Mouse (Mus musculus): ENCODE results near the gene Rftn2.

Rftn2 gene

DNA sequence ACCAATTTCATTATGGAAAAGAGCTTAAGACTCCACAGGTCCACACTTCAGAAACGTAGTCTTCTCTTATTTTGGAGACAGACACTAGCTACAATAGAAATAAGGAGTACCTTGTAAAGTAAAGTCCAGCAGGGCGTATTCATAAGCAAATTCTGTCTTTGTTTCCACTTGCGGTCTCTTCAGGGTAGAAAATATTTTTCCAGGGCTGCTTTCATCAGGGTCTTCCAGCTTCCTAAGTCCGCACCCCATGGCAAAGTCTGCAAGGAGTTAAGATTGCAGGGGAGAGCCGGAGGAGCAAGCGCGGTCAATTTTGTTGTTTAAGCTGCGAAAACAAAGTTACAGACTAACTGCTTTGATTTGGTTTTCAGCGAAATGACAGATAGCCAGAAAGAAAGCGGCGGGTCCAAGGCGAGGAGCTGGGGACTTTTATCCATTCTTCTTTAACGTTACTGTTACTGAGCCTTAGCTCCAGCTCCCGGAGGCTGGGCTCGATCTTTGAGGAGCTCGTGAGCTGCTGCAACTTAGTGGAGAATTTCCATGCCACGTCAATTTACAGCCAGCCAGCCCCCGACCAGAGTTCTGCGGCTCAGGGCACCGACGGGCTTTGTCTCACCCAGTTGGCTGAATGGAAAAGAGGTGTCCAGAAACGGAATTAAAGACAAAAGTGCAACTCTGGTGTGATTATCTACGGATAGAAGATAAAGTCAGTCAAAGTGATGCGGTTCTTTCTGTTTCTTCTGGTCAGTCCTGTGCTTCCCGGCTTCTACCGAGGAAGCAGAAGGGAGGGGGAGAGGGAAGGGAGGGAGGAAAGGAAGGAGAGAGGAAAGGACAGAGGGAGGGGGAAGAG, at the start of gene Rftn2:
Gene Rftn2 (minus strand): TSS at position 772 of the 847 bp plus-strand sequence.
- no peak for DNase-seq (ENCODE audit: low read depth, low spot score)

DNA sequence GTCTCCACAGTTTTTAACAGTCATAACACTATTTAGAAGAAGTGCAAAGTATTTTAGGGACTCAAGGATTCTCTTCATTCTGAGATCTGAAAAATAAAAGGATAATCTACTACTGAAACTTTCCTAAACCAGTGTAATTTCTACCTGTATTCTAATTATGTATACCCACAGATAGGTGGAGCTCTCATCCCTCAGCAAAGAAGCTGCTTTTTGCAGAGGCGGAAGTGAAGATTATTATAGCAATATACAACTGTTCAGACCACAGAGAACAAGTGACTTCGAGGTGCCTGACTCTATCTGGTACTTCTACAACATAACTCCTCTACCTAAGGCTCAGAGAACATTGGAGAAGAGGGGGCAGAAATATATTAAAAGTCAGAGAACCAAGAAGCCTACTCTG, 38.9 kb upstream of the Rftn2 start:
- no peak for DNase-seq (ENCODE audit: low read depth, low spot score)

DNA sequence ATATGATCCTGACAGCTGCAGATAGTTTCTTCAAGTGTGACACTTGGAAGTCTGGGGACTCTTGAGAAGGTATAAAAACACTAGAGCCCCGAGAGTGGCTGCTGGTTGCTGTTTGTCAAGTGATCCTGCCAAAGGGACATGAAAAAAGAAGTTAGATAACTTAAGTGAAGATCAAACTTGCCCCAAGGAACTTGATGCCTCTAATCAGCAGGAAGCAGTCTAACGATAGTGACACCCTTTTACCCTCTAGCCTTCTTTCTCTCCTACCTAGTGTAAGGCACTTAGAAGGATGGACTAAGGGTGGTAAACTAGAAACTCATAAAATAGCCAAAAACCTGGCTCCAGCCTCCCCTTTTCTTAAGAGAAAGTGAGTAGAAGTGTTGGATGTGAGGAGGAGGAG, 37.8 kb upstream of the Rftn2 start:
- no peak for DNase-seq (ENCODE audit: low read depth, low spot score)

DNA sequence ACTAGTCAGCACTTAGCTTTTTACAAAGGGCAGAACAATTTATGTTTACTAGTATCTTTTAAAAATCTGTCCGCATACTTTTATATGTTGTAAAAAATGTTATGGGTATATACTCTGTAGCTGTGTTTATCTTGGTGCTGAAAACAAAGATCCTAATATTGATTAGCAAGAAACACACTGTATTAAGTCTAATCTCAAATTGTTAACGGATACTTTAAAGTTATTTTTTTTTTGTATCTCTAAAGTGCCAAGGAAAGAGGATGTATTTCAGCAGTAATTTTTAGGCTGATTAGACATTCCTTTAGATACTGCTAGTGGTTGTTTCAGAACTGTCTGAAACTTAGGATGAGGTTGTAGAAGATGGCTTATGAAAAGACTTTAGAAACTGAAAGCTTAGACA, 19.8 kb upstream of the Rftn2 start:
- no peak for DNase-seq (ENCODE audit: low read depth, low spot score)

DNA sequence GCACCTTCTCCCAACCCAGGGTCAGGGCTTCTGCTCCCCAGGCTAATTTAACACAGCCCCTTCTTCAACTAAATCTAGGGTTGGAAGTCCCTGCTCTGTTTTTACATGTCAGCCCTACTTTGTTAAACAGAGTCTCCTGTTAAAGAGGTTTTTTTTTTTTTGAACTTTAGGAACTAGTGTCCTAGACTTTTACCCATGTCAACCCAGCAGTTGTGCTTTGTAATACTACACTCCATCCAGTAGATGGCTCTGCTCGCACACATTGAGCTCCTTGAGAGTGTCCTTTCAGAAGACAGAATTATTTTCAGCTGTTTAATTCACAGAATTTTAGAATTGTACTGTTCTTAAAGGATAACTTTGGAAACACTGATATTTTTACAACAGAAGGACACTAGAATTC, 12.7 kb upstream of the Rftn2 start:
- DNase-seq (ENCODE audit: low read depth, low spot score) = peak; percentile 61

DNA sequence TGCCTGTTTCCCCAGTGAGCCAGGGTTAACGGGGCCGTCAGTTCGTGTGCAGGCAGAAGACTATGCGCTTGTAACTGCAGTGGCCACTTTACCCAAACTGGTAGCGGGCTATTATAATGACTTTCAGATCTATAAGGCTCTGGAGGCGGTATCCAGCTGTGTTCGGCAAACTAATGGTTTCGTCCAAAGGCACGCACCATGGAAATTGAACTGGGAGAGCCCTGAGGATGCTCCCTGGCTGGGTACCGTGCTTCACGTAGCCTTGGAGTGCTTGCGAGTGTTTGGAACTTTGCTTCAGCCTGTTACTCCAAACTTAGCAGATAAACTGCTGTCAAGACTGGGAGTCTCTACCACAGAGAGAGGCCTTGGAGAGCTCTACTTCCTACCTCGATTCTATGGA, 11.9 kb upstream of the Rftn2 start:
- no peak for DNase-seq (ENCODE audit: low read depth, low spot score)

DNA sequence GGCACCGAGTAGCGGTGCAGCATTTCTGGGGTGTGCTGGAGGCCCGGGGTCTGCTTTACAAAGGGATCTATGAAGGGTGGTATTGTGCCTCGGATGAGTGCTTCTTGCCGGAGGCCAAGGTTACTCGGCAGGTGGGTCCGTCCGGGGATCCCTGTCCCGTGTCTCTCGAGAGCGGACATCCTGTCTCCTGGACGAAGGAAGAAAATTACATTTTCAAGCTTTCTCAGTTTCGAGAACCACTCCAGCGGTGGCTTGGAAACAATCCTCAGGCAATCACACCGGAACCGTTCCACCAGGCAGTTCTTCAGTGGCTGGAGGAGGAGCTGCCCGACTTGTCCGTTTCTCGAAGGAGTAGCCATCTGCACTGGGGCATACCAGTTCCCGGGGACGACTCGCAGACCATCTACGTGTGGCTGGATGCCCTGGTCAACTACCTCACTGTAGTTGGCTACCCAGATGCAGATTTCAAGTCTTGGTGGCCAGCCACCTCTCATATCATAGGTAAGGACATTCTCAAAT, 11.1 kb upstream of the Rftn2 start:
- no peak for DNase-seq (ENCODE audit: low read depth, low spot score)

DNA sequence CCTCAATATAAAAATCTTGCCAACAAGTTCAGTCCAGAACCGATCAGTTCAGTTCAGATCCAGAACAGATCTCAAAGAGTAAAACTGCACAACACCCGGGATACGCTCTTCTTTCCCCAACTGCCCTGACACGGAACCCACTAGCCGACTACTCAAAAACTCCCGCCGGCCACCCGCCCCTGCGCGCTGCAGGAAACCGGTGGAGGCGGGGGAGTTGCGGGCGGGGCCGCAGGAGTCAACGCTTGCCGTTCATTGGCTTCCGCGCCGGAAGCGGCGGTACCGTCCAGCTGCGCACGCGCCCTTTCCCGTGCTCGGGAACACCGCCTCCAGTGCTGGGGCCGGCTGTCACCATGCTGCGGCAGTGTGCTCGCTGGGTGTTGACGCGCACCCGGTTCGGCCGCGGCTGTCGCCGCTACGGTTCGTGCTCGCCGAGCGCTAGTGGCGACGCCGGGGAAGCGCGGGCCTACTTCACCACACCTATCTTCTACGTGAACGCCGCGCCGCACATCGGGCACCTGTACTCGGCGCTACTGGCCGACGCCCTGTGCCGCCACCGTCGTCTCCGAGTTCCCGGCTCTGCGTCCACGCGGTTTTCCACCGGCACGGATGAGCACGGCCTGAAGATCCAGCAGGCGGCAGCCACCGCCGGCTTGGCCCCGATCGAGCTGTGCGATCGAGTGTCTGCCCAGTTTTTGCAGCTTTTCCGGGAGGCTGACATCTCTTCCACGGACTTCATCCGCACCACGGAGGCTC, 10.5 kb upstream of the Rftn2 start, which contains the start of gene Mars2:
Gene Mars2 (plus strand): TSS at position 288 of the 753 bp plus-strand sequence.
- DNase-seq (ENCODE audit: low read depth, low spot score) = peak; percentile 90

DNA sequence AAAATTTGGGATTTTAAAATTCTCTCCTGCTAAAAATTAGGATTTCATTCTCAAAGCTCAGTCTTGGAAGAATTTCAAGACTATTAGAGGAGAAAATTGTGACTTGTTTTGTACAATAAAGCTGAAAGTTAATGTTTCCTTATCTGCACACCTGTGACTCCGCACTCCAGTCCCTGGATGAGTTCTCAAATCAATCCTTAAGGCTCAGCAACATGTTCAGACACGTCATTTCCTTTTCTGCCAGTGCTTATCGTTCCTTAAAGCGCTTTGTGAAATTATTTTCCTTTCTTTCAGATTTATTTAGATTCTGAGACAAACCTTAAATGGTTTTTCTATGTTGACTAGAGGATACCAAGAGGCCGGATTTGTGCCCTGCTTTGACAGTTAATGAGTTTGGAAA, 9.9 kb upstream of the Rftn2 start:
- no peak for DNase-seq (ENCODE audit: low read depth, low spot score)

DNA sequence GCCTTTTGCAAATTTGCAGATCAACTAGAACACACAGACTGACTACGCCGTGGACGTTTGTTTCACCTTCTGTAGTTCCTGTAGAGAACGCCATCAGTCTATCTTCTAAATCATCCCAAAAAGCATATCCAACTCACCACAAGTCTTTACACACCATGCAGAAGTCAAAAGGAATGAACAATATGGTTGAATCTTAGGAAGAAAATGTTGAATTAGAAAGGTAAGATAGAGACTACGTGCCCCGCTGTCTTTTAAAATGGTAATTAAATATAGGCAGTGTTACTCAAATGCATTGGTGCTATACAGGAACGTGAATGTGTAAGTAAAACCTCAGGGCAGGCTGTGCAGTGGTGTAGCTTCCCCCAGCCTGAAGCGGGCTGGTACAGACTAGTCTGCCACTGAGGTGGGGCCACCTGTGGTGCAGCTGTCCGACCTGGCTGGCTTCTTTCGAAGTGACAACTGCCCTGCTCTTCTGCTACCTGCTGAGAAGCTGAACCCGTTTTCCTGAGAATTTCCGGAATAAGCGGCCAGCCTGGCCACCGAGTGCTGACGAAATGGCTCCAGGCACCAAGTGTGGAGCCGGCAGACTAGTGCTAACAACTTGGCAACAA, 8.4 kb upstream of the Rftn2 start:
- DNase-seq (ENCODE audit: low read depth, low spot score) = no peak

DNA sequence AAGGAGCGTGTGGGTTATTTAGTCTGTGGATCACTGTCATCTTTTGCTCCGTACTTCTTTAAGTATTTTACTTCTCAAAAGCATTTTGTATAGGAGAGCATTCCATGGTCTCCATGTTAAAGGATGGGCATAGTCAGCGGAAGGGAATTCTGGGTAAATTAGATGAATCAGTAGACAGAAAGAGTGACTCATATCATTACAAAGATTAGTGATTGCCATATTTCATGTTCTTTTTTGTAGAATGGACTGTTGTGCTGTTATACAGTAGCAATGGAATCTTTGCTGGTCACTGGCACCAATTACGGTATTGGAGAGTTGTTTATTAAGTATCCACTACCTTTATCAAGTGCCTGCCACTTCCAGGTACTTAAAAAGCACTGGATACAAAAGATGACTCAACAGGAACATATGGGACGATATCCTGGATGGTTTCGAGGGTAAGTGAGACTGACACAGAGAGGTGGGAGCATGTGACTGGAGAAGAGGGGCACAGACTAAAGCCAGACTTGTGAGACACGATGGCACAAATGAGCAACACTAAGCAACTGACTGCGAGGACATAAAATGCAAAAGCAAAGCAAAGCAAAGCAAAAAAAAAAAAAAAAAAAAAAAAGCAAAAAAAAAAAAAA, 1.8 kb upstream of the Rftn2 start:
- DNase-seq (ENCODE audit: low read depth, low spot score) = no peak

DNA sequence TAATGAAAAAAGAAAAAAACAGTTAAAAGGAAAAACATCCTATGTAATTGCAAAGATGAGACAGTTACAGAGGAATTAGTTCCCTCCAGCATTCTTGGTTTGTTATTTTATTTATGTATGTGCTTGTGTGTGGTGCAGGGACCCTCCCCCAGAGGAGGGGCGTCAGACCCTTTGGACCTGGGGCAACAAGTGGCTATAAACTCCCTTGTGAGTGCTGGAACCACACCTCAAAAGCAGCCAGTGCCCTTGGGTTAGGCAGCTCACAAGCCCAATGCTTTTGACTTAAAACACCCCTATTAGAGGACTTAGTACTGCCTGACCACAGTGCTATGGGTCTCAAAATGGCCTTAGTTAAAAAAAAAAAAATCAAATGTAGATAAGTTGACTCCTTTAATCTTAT, 794 bp upstream of the Rftn2 start:
- DNase-seq (ENCODE audit: low read depth, low spot score) = no peak

DNA sequence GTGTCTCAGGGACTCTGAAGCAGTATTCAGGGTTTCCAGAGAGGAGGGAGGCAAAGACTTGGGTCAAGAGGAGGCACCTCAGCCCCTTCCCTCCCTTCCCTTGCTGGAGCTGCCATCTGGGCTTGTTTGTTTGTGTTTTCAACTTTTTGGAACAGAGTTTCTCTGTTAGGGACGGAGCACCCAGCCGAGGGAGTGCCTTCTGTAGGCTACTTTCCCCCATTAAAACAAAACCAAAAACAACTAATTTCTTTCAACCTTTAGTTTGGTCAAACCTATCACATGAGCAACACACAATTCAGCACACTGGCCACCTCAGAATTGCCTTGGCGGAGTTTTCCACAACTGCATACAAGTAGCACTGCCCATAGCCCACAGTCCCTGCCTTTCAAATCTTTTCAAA, 1.2 kb downstream of the Rftn2 start:
- no peak for DNase-seq (ENCODE audit: low read depth, low spot score)

DNA sequence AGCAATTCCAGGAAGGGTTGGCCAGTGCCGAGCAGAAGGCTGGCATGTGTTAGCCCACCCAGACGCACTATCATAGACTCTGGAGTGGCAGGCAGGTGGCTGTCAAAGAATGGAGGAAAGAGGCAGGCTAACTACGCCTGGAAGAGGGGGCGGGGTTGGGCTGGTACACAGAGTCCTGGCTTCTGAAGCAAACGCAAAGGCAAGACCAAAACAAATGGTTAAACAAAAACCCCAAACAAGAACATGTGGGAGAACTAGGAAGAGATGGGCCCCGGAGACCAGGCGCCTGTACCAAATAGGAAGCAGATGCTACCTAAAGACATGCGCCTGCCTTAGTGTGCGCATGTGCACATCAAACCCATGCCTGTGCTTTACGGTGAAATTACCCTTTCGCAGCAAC, 2.5 kb downstream of the Rftn2 start:
- DNase-seq (ENCODE audit: low read depth, low spot score) = no peak

DNA sequence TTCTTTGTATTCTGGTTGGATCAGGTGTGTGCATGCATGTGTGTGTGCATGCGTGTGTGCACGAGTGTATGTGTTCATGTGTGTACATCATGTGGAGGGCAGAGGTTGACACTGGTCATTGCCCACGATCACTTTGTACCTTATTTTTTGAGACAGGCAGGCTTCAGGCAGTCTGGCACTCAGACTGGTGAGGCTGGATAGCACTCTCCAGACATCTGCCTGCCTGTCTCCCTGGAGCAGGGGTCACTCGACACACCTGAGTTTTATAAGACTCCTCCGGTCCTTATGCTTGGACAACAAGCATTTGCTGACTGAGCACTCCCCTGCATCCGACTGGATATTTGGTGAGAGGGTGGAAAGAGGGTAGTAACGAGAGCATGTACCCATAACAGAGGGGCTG, 3.6 kb downstream of the Rftn2 start:
- DNase-seq (ENCODE audit: low read depth, low spot score) = no peak

DNA sequence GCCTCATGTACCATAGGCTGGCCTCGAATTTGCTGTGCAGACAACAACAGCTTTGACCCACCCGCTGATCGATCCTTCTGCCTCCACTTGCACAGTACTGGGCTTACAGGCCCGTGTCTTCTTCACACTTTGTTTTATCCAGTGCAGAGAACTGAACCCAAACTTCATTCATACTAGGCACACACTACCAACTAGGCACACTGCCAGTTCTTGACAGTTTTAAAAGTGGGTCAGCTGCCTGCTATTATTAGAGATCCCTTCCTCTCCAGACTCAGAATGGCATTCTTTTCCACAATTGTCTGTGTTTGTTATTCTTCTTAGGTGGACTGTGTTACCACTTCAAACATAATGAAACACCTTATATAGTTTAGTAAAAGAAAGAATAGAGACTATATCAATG, 5.2 kb downstream of the Rftn2 start:
- no peak for DNase-seq (ENCODE audit: low read depth, low spot score)

DNA sequence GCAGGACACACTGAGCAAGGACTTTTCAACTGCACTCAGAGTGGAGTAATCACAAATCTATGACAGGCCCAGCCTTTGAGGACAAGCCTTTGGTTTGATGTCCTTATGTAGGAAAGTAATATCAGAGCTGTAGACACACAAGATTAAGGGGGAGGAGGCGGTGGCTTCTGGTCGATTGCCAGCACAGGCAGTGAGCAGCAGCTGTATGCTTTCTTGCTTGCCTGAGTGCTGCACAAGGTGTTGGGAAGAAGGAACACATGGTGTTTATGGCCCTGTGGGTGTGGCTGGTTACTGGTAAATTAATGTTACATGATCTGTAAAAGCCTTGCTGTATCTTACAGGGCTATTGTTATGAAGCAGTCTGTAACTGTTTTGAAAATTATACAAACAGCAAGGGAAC, 9.4 kb downstream of the Rftn2 start:
- DNase-seq (ENCODE audit: low read depth, low spot score) = no peak

DNA sequence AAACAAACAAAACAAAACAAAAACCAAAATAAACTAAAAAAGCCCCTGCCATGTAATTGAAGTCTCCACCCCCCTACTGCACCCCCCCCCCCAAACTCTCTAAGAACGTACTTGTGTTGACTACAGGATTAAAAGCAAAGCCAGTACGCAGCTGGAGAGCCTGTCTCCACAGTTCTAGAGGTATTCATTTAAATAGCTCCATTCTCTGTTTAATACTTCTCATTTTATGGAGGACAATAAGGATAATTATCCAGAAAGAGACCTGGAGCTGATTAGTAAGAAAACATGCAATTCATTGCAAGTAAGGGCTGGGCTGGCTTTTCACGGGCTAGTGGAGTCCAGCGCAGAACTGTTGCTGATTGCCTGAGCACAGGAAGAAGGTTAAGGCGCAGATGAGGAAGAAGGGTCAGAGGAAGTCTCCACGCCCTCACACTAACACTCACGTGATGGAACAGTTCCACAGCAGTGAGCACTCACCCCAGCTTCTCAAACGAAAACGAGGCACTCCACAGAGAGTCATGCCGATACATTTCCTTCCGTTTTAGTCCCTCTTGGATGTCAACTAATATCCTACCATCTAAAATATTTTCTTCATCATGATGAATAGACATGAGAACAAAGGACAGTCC, 11.3 kb downstream of the Rftn2 start:
- DNase-seq (ENCODE audit: low read depth, low spot score) = no peak

DNA sequence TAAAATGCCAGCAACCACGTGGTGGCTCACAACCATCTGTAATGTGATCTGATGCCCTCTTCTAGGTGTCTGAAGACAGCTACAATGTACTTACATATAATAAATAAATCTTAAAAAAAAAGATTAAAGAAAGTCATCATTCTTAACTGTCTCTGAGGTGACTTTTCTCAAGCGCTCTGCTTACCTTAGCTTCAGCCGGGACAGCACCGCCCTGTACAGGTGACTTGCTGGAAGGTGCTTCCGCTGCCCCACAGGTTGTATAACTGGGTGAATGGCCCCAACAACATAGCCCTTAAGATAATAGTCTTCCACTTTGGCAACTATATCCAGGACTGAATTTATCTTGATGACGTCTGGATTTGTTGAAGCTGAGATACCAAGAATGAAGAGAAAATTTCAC, 12.6 kb downstream of the Rftn2 start:
- DNase-seq (ENCODE audit: low read depth, low spot score) = no peak

DNA sequence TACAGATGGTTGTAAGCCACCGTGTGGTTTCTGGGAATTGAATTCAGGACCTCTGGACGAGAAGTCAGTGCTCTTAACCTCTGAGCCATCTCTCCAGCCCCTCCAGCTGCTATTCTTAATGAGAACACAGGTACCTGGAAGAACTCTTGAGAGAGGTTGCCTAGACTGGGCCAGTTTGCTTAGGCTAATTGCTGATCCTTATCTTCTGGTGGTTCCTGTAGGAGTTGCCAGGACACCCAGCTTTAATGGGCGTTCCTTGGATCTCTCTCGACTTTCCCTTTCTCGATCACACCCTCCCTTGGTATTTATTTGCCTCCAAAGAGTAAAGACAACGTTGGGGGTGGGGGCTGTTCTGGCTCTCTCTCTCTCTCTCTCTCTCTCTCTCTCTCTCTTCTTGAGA, 13.1 kb downstream of the Rftn2 start:
- no peak for DNase-seq (ENCODE audit: low read depth, low spot score)

DNA sequence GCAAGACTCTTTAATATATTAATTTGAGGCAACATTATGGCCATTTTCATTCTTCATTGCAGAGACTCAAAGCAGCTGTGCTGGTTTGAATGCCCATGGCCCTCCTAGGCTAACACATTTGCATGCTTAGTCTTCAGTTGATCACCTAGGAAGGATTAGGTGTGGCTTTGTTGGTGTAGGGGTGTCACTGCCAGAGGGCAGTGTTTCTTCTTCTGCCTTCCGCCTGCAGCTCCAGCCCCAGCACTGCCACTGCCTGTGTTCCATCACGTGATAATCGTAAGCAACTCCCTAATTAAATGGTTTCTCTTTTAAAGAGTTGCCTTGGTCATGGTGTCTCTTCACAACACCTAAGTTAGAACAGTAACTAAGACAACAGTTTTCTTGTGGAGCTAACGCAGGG, 13.8 kb downstream of the Rftn2 start:
- DNase-seq (ENCODE audit: low read depth, low spot score) = no peak

Measured in retina, postnatal 7 days (tissue).